Mouse (Mus musculus): ENCODE data around the gene Nrp2.

DNA sequence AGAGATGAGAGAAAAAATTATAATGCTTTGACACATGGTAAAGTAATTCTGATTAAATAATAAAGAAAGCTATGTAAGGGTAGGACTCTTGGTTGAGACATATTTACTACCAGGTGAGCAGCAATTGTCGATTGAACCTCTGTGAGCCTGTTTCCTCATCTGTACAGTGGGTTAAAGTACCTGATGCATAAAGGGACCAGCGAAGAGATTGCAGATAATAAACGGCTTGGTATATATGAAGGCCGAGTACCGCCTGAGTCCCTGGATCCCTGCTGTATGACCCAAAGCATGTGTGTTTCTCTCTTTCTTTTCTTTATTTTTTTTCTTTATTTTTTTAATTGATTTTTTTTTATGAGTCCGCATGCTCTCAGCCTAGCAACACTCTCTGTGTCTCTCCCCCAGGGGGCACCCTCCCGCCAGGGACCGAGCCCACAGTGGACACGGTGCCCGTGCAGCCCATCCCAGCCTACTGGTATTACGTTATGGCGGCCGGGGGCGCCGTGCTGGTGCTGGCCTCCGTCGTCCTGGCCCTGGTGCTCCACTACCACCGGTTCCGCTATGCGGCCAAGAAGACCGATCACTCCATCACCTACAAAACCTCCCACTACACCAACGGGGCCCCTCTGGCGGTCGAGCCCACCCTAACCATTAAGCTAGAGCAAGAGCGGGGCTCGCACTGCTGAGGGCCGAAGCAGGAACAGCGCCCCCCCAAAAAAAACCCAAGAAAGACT lies 92.4 kb downstream of the Nrp2 start:
- TF ChIP-seq POLR2A (IDR thresholded peaks at IDR 0.05; ENCODE audit: insufficient read depth, low read length) (no peak), EP300 (IDR thresholded peaks at IDR 0.05; ENCODE audit: insufficient read depth, low read depth, low read length) (no peak), CTCF (IDR thresholded peaks at IDR 0.05; ENCODE audit: low read depth, low read length) (peak; percentile 48)
